Mouse (Mus musculus): ENCODE measurements at regions not wholly inside any gene's neighbourhood (a gene's known extent, or its start where the extent isn't known, plus 50 kb on each side); places are given as distances from the start of the nearest gene placed in this dataset.

DNA sequence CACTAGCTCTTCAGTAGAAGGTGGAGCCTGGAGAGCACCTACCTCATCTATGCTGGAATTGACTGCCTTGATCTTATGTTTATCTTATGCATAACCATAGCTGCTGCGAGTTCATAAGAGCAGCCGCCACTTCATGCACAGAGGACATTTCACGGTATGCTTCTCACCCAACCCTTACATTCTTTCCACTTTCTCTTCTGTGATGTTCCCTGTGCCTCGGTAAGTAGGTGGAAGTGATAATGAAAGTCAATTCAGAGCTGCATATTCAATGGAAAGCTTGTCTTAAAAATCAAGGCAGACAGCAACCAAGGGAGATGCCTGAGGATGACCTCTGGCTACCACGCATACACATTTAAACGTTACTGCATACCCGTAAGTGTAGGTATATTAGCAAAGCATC, 548.9 kb upstream of the Castor2 start:
- DNase-seq (ENCODE audit: low spot score): no peak

DNA sequence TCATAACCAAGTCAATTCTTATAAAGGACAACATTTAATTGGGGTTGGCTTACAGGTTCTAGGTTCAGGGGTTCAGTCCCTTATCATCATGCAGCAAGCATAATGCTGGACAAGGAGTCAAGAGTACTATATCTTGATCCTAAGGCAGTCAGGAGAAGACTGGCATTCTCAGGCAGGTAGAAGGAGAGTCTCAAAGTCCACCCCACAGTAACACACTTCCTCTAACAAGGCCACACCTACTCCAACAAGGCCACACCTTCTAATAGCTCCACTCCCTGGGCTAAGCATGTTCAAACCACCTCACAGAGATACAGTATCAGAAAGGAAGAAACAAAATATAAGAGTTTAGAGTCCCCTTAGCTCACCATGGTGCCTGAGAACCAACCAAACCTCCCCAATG, 557.3 kb upstream of the Castor2 start:
- no peak for DNase-seq (ENCODE audit: low spot score)

DNA sequence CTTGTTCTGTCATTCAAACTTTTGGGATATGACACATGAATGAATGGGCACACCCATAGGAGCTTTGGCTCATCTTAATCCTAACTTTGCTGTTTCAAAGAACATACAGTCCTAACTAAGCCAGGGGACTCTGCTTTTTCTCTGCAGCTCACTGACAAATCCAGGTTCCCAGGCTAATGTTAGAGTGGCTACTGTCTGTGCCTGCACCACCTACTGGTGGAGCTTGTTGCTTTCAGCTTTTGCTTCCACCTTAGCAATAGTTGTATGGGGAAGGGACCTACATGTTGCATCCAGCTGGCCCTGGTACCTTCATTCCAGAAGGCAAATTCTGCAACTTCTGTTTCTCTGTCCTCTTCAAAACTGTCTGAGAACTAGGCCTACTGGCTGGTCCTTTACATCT, 566.8 kb upstream of the Castor2 start:
- no peak for DNase-seq (ENCODE audit: low spot score)

DNA sequence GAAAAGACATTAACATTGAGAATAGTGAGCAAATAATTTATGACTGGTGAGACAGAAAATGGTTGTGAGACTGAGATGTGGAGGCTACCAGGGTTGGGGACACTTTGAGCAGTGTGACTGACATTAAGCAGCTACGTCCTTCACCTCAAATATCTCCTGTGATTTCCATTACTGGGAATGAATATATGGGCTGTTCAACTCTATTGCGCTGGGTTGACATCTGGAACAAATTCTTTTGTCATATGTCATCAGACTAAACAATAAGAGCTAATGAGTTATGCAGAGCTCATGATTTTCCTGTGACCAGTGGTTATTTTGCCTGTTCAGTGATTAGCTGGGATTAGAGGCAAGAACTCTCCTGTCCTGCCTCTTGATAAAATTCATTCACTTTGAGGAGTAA, 593.9 kb upstream of the Castor2 start:
- DNase-seq (ENCODE audit: low spot score): no peak

DNA sequence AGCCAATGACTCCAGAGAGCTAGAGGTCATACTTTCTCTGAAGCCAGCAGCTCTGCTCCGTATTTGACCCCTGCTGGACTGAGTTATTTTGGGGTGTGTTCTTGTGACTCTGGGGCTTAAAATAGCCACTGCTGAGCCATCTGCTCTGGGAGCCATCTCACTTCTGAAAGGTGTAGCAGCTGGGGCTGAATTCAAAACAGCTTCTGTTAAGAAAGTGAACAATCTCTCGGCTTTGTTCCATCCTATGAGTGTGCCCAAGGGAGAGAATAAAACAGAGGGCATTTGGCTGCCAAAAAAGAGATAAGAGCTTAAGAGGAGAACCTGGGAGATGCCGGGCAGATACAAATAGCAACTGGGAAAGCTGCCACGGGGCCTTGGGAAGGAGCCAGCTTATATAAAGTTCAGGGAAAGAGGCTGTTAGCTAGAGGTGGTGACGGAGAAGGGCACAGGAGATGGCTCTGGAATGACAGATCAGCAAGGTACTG, 611.7 kb upstream of the Castor2 start:
- DNase-seq (ENCODE audit: low spot score): peak; percentile 10

DNA sequence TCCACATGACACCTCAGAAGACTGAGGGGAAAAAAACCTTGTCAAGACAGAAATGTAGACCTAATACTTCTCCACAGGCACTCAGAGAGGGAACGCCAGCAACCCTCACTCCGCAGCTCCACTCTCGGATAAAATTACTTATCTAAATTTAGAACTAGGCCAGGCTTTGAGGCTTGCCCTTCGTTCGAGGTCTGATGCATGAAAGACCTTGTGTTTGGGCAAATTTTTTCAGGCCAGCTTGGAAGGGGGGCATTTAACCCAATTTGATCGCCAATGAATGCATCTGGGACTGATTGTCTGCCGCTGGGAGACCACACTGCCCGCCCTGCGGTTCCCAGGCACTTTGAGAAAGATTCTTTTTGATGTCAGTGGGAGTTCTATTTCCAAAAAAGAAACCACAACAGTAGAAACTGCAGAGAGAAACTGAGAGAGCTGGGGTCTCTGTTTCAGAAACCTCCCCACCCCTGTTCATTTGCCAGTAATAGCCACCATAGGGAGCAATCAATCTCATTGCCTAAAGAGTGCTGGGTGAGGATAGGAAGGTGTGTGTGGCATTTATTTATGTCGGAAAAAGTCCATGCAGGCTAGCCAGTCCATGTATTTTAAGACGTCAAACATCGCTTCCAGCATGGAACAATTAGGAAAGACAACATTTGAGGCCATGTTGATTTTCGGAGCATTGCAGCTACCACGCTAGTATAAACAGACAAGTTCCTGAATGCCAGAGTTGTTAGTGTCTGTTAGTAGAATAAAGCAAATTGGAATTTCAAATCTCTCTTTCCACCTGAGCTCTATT, 617.0 kb upstream of the Castor2 start:
- DNase-seq (ENCODE audit: low spot score): no peak

DNA sequence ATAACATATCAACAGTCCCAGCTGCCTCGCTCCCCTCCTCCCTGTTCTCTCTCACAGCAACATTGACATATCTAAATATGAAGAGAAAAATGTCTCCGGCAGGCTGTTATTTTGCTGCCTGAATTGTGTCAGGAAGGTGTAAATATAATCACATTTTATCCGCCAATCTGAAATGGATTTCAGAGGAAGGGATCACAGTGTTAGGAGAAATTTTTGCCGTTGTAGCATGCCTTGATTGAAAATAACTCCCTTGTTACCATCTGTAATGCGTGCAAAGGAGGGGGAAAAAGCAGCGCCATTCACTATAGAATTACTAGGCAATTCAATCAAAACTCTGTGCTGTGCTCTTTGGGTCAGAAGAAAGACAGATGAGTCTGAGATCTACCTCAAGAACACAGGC, 620.3 kb upstream of the Castor2 start:
- DNase-seq (ENCODE audit: low spot score): no peak

DNA sequence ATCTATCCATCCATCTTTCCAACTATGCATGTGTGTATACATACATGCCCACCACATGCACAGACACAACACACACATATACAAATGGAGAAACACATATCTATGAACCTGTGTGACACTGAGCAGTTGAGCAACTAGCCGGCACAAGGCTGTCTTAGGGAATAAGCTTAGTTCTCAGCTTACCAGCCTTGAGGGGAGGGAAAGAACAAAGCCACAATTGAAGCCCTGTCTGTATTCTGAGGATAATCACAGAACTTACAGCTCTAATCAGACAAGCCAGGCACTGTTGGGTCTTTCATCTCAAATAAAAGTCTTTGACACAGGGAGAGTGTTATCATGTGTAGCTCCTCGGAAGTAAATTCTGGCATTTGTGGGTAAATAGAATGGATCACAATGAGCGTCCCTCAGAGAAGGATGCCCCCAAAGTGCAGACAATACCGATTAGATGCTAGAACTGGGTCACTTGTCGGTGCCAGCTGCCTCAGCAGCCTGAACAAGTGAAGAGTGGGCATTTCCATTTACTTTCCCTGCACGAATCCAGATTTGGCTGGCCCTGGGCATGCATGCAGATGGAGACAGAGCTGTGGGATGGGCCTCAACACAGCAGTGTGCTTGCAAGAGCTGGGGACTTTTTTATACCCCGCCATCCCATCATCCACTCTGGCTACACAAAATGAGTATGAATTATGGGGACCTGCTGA, 646.0 kb upstream of the Castor2 start:
- DNase-seq (ENCODE audit: low spot score): no peak

DNA sequence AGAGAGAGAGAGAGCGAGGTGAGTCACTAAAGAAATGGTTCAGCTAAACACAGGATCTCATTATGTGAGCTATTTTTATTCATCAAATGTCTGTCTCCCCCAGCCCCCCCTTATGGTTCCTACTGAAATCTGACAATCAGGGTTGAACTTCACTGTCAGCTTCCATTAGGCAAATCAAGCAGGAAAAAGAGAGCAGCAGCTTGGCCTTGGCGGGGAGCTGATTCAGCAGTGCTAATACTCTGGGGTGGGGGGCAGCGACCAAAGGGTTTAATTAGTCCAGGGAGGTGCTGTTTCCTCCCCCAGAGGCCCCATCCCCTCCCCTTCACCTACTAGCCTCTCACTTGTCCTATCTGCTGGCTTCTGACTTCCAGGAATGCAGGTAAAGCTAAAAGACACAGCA, 649.6 kb upstream of the Castor2 start:
- DNase-seq (ENCODE audit: low spot score): no peak

DNA sequence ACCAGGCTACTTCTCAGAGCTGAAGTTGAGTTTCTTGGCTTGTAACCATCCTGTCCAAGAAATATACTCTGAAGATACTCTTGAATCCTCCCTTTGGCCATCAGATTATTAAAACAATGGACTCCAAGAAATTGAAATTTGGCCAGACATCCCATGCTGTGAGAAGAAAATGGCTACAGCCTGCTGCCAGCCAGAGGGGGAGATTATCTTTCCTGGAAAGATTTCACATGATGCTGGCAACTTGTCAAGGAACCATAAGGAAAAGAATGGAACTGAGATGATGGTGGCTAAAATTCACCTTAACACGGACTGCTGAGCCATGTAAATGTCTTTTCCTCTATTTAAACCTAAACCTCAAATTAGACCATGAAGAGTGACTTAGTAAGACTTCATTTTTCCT, 698.7 kb upstream of the Castor2 start:
- DNase-seq (ENCODE audit: low spot score): no peak

DNA sequence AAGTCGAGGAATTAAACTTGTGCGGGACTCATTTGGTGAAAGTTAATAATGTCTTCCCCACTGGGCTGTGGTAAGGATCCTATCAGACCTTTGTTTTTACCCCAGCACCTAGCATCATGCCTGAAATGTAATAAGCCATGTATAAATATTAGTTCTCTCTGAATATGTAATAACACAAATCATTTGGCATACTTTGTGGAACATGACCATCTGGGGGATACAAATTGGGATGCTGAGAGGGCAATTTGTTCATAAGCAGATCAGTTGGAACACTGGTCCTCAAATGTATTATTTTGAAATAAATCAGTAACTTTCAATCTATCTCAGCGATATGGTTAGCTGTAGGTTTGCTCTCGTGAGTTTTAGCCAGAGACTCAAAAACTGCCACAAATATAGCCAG, 709.6 kb upstream of the Castor2 start:
- DNase-seq (ENCODE audit: low spot score): no peak

DNA sequence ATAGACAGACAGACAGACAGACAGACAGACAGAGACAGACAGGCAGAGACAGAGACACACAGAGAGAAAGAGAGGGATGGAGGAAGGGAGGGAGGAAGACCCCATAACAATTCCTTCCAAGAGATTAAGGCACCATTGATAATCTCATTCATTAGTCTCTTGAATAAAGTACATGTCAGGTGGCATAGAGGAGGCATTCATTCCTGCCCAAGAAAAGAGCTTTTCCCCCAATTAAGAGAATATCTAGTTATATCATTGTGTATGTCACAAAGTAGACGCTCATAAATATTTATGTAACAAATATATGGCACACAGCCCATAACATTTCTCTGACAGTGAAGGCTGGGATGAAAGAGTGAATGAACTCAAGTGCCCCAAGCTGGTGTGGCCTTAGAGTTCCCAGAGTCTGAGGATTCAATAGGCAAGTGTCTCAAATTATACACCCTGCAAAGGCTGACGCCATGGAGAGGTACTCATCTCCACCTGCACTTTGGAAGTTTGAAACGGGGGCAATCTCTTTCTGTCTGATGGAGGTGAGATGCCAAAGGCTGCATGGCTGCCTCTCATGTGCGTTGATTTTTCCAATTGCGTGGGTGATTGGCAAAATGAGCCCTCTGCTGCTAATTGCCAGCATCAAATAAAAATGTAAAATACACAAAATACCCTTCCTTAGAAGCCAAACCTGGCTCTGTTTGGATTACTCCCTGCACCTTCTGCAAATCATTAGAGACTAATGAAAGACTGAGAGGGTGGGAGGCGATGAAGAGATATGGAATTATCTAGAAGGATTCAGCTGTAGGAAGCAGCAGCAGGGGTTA, 710.3 kb upstream of the Castor2 start:
- no peak for DNase-seq (ENCODE audit: low spot score)

DNA sequence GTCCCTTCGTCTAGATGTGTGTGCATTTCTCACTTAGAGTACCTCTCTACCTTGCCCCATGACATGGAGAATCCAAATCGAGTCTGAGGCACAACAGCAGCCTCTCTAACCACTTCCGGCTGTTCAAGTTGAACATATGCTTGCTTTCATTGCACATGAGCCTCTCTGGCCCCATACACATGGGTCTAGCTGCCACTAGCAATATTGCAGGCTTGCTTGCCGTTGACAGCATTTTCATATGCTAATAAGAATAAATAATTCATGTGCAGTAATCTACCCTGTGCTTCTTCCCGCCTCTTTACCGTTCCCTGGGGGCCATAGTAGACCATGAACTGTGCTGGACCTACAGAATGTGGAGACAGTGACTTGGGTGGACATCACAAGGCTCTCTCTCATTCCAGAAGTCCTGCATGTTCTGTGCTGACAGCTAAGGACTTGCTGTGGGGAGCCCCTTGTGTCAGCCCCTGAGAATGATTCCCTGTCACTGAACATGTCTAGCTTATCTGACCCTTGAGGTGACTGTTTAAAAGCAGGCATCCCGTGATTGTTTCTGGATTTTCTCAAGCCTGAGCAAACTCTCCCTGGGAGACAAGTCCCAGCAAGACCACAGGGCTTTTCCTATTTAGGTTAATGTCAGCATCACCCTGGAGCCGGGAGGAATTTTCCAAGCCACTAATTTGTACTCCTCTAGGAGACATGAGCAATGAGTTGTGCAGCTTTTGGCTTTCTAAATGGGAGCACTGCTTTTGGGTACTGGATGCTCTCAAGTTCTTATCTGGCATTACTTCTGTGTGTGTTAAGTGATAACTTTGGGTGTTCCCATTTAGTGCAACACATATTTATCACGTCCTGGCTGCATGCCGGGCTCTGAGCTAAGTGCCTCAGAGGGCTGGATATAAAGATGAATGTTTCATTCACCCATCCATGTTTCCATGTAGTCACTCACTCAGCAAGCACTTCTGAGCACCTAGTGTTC, 713.8 kb upstream of the Castor2 start:
- DNase-seq (ENCODE audit: low spot score): no peak

DNA sequence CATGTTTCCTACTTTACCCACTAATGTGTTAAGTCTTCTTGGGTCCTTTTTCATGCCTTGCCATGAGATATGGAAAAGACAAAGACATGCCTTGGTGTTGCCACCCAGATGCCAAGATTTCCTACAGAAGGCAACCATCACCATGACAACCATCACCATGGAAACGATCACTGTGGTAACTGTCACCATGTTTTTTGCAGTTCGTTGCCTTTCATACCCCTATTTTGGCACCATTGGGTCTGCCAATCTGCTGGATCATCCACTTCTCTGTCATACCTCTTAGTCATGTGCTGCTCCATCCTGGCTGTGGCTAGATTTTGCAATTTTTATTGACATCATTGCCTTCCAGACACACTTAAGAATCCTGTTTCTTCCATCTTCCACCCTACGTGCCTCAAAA, 733.7 kb upstream of the Castor2 start:
- no peak for DNase-seq (ENCODE audit: low spot score)

DNA sequence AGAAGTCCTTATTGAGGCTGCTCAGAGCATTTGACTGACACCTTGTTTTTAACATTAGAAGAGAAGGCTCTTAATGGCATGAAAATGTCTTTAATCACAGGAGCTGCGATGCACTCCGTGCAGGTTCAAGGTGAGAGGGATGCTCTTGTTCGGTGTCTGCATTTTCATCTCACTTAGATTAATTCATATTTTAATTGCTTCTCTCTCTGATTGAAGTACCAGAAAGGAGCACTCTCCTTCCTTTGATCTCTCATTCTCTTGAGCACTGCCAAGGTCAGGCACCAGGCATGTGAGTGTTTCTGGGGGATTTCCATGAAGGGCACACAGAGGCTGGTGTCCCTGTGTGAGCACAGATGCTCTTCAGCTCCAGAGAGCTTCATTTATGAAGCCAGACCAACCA, 752.0 kb upstream of the Castor2 start:
- no peak for DNase-seq (ENCODE audit: low spot score)

DNA sequence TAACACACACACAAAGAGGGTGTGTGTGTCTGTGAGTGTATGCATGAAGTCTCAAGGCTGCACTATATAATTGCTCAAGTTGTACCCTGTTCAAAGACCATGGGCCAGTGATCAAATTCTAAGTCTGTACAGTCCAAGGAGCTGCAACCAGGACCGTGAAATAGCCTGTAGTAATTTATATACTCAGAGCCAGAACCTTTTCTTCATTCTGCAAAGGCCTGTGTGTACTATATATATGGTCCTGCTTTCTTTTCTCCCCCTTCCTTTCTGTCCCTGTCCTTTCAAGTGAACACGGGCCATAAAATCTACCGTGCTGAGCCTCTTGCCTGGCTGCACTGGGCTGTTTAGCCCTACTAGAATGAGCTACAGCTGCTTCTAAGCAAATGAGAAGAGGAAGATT, 757.5 kb upstream of the Castor2 start:
- DNase-seq (ENCODE audit: low spot score): no peak

DNA sequence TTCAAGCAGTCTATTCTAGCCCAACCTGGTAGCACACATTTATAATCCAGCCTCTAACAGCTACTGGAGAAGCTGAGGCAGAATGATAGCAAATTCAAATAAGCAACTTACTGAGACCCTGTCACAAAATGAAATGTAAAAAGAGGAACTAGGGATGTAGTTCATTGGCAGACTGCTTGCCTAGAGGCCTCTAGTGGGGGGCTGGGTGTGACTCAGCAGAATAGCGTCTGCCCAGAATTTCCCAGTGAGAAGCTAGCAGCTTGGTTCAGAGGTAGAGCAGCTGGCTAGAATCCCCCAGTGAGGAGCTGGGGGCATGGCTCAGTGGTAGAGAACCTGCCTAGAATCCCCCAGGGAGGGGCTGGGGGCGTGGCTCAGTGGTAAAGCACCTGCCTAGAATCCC, 777.5 kb upstream of the Auts2 start:
- DNase-seq (ENCODE audit: low spot score): no peak

DNA sequence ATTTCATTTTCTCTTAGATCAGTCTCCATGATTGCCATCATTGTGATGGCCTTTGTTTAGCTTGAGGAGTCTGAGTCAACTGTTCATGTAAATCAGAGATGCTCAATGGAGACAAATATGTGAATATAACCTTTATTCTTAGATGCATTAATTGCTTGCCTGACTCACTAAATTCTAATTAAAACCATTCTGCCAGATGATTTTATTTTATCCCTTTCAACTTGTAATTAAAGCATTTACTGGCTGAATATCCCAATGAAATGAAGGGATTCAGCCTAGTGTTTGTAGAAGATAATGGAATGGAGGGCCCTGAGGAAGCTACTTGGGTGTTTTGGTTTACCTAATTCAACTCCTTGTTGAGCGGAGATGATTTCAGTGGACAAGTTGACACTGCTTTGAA, 777.1 kb upstream of the Auts2 start:
- no peak for DNase-seq (ENCODE audit: low spot score)

DNA sequence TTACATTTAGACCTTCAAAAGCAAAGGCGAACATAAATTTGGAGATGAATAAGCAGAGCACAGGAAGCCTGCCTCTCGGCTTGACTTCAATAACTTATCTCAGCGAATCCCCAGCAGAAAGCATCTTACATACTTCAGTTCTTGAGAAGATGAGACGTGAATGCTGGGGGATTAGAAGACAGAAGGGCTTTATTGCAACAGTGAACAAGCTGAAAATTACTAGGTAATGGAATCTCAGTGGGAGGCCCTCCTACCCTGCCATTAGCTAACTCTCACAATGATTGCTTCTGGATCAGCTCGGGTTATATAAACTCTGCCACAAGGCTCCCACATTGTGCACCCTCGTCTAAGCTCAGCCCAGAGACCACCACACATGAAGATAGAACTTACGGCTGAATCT, 770.9 kb upstream of the Auts2 start:
- DNase-seq (ENCODE audit: low spot score): no peak

DNA sequence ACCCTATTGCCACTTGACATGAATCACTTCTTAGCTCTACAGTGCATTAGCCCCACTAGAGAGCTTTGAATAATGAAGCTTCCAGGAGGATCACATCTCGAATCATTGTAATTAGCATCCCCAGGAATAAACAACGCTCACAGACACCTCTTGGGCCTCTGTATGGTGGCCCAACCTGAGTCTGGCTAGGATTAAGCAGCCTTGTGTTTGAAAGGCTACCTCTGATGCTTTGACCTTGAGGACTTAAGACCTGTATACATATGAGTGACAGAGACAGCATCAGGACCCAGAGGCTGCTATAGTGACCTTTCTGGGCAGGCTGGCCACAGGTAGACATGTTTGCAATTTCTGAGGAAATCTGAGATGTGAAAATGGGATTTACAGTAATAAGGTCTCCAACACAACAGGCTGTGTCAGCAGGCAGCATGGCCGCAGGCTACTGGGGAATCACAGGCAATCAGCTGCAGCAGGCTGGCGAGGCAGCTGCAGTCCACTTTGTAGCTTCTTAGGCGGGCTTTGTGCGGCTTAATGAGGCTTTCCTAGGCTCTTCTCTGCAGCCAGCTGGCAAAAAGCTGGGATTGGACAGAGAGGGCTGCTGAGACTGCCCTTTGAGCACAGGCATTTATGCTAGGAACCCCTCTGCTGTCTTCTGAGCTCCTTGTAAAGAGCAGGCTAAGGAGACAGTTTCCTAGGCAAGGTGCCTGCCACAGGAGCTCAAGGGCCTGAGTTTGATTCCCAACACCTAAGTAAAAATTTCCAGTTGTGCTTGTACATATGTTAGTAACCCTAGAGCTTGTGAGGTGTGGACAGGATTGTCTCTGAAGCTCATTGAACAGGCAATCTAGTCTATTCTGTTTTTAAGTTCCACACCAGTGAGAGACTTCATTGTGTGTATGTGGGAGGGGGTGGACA, 768.1 kb upstream of the Auts2 start:
- no peak for DNase-seq (ENCODE audit: low spot score)

DNA sequence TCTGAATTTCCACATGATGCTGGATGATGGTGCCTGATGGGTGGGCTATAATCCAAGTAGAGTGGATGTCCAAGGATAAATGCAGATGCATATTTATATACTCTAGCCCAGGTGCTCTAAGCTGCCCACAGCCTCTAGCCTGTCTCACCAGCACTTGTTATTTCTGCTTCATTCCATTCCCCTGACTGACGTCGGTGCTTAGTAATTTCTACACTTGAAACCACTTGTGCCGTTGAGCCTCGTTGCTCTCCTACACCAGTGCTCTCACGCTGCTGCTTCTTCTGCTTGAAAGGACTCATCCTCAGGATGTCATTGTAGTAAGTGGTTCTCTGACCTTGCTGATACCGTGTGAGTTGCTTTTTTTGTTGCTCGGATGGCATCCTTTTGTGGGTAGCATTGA, 724.7 kb upstream of the Auts2 start:
- DNase-seq (ENCODE audit: low spot score): no peak

Data from urinary bladder, postnatal 10 days (tissue).